Mouse (Mus musculus): ENCODE data around the gene Slc12a5. TPM values are rescaled to one million over a fixed set of nuclear protein-coding genes. Genes with fewer than 3 reads are reported as not detected.

The Slc12a5 gene
- total and polyA plus RNA-seq, 3 experiments = 0.50 to 1.3 TPM; not detected in 1

- no peaks in the 10 kb centered on the region for H3K9me3 ChIP-seq (replicated peaks; ENCODE audit: insufficient read depth, low read length)
- 0 out of 4 replicates have a peak, but pooled peaks cover 0 to 11% of the 10 kb centered on the region in 2 experiments for H3K4me1 ChIP-seq (ENCODE audit: control insufficient read depth in 1 of 2, insufficient read depth in 2 of 2, low read length in 2 of 2)
- DNase-seq (ENCODE audit: low read depth, low spot score) = no peak
- no peak overlapping the region for H3K9ac ChIP-seq (ENCODE audit: control insufficient read depth, low read depth, low read length, poor library complexity, severe bottlenecking)
- no peak overlapping the region for H3K27ac ChIP-seq (ENCODE audit: control insufficient read depth, low read depth, low read length)
- H3K36me3 ChIP-seq (ENCODE audit: control insufficient read depth in 1 of 2, insufficient read depth in 2 of 2, low read length in 2 of 2) = no peaks in the 10 kb centered on the region
- no peaks in the 10 kb centered on the region for H3K27me3 ChIP-seq (ENCODE audit: control insufficient read depth in 1 of 2, insufficient read depth in 2 of 2, low read length in 2 of 2)
- H3K4me3 ChIP-seq (ENCODE audit: control insufficient read depth in 1 of 2, insufficient read depth in 1 of 2, low read depth in 2 of 2, low read length in 2 of 2) = no peak overlapping the region
- TF ChIP-seq CHD2 (IDR thresholded peaks at IDR 0.05; ENCODE audit: low read length) (no peak), CHD1 (IDR thresholded peaks at IDR 0.05; ENCODE audit: low read depth, low read length) (no peak), HCFC1 (IDR thresholded peaks at IDR 0.05; ENCODE audit: low read depth, low read length) (no peak), E2F4 (IDR thresholded peaks at IDR 0.05; ENCODE audit: borderline replicate concordance, low read depth, low read length) (no peak), MEF2A (IDR thresholded peaks at IDR 0.05; ENCODE audit: extremely low read depth, insufficient replicate concordance, low read depth, low read length, poor library complexity, severe bottlenecking) (no peak), UBTF (IDR thresholded peaks at IDR 0.05; ENCODE audit: borderline replicate concordance, insufficient read depth, low read depth, low read length) (no peak), RAD21 (IDR thresholded peaks at IDR 0.05; ENCODE audit: low read depth, low read length) (no peak), TCF12 (IDR thresholded peaks at IDR 0.05; ENCODE audit: low read depth, low read length) (no peak), POLR2AphosphoS2 (IDR thresholded peaks at IDR 0.05; ENCODE audit: low read length) (no peak), USF1 (IDR thresholded peaks at IDR 0.05; ENCODE audit: low read depth, low read length) (no peak), RCOR1 (IDR thresholded peaks at IDR 0.05; ENCODE audit: low read depth, low read length) (no peak), NRF1 (IDR thresholded peaks at IDR 0.05; ENCODE audit: insufficient read depth, low read depth, low read length, poor library complexity, severe bottlenecking) (no peak), MAX (IDR thresholded peaks at IDR 0.05; ENCODE audit: low read length) (no peak)
- no peaks in the 10 kb centered on the region for H3K79me2 ChIP-seq (ENCODE audit: control insufficient read depth, insufficient read depth, low read length, poor library complexity)
These were observed 35.4 kb downstream of the Slc12a5 start for GRCm38 (mm10) chr2:164995976-164996375.

- Histone ChIP-seq H3K9me3 (replicated peaks; ENCODE audit: insufficient read depth, low read length) (no peaks in the 10 kb centered on the region), H3K4me3 (ENCODE audit: control insufficient read depth in 1 of 2, insufficient read depth in 1 of 2, low read depth in 2 of 2, low read length in 2 of 2) (no peak overlapping the region), H3K36me3 (ENCODE audit: control insufficient read depth in 1 of 2, insufficient read depth in 2 of 2, low read length in 2 of 2) (no peaks in the 10 kb centered on the region; a peak in 1 of 4 replicates), H3K9ac (ENCODE audit: control insufficient read depth, low read depth, low read length, poor library complexity, severe bottlenecking) (no peak overlapping the region), H3K27me3 (ENCODE audit: control insufficient read depth in 1 of 2, insufficient read depth in 2 of 2, low read length in 2 of 2) (no peaks in the 10 kb centered on the region), H3K4me1 (ENCODE audit: control insufficient read depth in 1 of 2, insufficient read depth in 2 of 2, low read length in 2 of 2) (0 out of 4 replicates have a peak, but pooled peaks cover 0 to 3% of the 10 kb centered on the region in 2 experiments), H3K79me2 (ENCODE audit: control insufficient read depth, insufficient read depth, low read length, poor library complexity) (no peaks in the 10 kb centered on the region), H3K27ac (ENCODE audit: control insufficient read depth, low read depth, low read length) (no peak overlapping the region)
- no peak for TF ChIP-seq TBP (IDR thresholded peaks at IDR 0.05; ENCODE audit: low read depth, low read length)
- TF ChIP-seq BHLHE40 (IDR thresholded peaks at IDR 0.05; ENCODE audit: borderline replicate concordance, low read depth, low read length) = no peak
- no peak for TF ChIP-seq ETS1 (IDR thresholded peaks at IDR 0.05; ENCODE audit: low read depth, low read length)
- no peak for TF ChIP-seq TCF12 (IDR thresholded peaks at IDR 0.05; ENCODE audit: low read depth, low read length)
- no peak for TF ChIP-seq POLR2A (IDR thresholded peaks at IDR 0.05; ENCODE audit: control insufficient read depth in 1 of 2, insufficient read depth in 1 of 2, low read depth in 1 of 2, low read length in 2 of 2, poor library complexity in 1 of 2)
- TF ChIP-seq MAZ (IDR thresholded peaks at IDR 0.05; ENCODE audit: low read depth, low read length) = no peak
- no peak for TF ChIP-seq TAL1 (IDR thresholded peaks at IDR 0.05; ENCODE audit: low read length)
- no peak for TF ChIP-seq UBTF (IDR thresholded peaks at IDR 0.05; ENCODE audit: borderline replicate concordance, insufficient read depth, low read depth, low read length)
- no peak for DNase-seq (ENCODE audit: low read depth, low spot score)
These were observed 36.5 kb downstream of the Slc12a5 start for GRCm38 (mm10) chr2:164996848-164997720.

Data from MEL (cell line).